Mouse (Mus musculus) kidney, adult 8-10 months (tissue): ENCODE measurements at regions not wholly inside any gene's neighbourhood (a gene's known extent, or its start where the extent isn't known, plus 50 kb on each side); places are given as distances from the start of the nearest gene placed in this dataset.
"Not testable (repeated sequence)": the region's sequence is repeated elsewhere in the genome, so short reads cannot be mapped to it uniquely, and the experiment has no call there.

Experiments
- DNase-seq, 2 experiments: peaks; one replicate each; pipeline ENCODE4 v3.0.0; 2022

DNA sequence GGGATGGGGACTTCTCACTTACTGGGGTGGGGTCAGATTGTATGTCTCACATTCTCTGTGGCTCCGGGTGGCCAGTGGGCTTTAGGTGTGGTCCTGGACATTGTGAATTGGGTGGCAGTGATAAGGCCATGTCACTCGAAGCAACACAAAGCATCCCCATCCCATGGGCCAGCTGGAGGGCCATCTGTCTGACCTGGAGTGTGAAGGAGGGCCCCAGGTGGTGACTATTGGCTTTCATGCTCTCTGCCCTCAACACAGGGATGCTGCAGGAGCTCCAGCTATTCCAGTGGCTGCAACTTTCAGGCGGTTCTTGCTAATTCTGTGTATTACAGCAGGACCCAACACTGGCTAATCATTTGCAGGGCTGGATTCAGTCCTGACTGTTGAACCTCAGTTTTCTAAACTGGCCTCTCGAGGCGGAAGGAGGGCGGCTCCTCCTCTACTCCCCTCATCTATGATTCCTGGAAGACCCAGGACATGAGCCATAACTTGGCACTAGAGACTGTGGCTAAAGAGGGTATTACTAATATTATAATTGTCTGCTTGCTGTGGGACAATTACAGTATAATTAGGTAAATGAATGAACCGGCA lies 64.1 kb downstream of the 9530068E07Rik start:
- peak in 1 of 2 experiments; percentile 43 for DNase-seq

DNA sequence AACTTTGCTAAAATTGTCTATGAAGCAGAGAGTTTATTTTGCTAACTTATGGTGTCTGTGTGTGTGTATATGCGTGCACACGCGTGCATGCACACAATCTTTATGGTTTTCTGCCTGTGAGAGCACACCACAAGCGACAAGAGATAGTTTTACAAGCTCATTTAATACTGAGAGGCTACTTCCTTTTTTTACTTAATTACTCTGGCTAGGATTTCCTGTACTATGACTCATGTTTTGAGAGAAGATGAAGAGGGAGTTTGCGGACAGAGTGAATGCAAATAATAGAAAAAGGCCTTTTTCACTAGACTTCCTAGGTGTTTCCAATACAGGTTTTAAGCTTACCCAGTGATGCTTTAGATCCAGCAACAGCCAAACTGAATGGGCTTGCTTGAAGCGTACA lies 74.9 kb downstream of the 9530068E07Rik start:
- DNase-seq, result not testable (repeated sequence)

DNA sequence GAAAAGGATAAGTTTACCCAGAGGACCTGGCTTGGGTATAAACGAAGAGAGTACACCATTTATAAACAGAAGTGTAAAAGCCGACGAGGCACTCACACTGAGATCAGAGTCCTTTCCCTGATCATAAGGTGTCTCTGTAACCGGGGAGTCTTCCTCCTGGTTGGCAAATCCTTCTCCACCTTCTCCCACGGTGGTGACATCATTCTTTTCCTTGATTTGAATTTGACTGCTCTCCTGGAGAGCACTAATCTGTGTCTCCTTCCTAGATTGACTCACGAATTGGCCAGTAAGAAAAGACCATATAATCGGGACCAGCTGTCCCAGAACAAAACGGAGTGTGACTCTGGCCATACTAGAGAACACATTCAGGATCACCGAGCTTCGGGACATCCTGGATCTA lies 83.9 kb downstream of the 9530068E07Rik start:
- DNase-seq, result not testable (repeated sequence)

DNA sequence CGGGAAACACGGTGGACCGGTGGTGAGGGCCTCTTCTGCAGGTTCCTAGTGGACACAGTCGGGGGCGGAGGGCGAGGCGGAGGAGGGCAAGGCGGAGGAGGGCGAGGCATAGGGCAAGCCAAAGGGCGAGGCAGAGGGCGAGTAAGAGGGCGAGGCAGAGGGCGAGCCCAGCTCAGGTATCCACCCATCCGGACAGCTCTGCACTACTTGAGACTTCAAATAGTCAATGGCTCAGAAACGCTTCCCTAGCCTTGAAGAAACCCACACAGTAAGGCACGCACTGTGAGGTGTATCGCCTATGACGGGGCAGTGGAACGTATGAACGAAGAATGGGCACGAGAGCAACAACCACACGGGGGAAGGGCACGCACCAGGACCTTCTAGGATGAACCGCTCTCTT lies 84.5 kb downstream of the 9530068E07Rik start:
- DNase-seq, result not testable (repeated sequence)

DNA sequence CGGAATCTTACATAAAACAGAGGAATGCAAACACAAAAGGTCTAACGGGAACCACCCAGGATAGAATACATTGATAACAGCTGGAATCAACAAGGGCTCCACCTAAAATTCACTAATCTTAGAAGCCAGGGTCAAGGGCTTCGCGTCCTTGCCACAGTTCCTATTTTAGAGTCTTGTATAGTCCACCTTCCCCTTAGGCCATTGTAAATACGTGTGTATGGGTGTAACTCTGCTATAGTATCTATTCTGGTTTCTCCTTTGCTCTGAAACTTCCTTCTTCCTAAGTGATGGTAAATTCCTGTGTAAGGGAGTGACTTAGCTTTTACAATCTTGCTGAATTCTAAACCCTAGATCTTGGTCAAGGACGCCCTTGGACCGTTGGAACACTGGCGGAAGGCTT lies 87.3 kb downstream of the 9530068E07Rik start:
- not testable (repeated sequence) for DNase-seq

DNA sequence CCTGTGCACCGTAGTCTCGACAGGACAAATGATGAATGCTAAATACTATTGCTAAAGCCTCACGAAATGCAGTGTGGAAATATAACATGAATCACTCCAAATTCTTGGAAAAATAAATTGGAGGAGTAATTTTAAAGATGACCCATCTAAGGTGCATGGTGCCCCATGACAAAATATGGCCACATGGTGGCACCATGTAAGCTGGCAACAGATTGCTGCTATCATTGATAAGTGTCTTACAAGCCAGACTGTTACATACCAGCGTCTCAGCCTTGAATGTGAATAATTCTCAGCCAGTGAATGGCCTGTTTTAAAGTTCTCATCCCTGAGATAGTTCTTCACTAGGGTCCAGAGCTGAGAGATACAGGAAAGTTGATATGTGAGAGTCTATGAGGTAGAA lies 92.3 kb downstream of the 9530068E07Rik start:
- not testable (repeated sequence) for DNase-seq

DNA sequence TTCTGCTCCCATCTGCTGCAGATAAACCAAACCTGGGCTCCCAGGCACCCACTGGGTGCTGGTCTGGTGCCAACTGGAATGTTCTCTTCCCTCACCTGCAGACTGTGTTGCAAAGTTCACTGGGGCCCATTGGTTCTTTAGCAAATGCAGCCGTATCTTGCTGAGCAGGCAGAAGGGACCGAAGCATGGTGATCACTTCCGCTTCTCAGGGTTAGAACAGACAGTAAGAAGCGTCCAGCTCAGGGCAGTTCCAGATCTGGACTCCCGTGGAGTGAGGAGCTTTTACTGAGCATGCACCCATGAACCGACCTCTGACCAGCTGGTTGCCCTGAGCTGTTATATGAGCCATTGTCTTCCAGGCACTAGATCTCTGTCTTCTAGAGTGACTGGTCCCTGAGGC lies 97.1 kb downstream of the 9530068E07Rik start:
- DNase-seq, result peak; percentile 18 to 41

DNA sequence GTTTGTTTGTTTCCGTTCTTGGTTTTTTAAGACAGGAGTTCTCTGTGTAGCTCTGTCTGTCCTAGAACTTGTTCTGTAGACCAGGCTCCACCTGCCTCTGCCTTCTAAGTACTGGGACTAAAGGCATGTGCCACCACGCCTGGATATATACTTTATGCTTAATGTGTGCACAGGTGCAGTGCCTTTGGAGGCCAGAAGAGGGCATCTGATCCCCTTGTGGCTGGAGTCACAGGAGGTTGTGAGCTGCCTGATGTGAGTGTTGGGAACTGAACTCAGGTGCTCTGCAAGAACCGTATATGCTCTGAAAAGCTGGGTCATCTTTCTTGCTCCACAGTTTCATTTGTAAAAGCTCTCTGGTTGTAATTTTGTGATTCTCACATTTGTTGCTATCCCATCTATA lies 100.7 kb downstream of the 9530068E07Rik start:
- DNase-seq, result no peak

DNA sequence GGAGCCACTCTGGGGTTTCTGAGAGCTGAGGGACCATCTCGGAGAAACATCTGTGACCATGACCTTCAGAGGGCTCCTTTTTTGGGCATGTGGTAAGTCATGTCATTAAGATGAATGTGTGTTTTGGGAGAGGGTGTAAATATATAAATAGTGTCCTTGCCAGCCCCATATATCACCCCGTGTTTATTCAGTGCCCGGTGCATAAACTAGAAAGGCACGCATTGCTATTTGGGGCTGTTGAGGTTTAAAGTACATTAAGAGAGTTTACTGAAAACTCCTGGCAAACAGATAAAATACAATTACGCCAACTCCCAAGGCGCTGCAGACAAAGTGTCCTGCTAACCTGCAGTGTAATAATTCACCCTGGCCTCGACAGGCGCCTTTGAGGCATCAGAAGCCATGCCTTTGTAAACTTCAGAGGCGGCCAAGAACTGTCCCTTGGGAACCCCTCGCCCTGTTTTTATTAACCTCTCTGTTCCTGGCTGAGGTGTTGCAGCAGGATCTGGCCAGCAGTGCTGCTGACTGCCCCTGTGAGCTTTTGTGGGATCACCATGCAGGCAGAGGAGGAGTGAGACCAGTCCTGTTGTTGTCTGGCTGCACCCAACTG lies 106.6 kb downstream of the 9530068E07Rik start:
- no peak for DNase-seq

DNA sequence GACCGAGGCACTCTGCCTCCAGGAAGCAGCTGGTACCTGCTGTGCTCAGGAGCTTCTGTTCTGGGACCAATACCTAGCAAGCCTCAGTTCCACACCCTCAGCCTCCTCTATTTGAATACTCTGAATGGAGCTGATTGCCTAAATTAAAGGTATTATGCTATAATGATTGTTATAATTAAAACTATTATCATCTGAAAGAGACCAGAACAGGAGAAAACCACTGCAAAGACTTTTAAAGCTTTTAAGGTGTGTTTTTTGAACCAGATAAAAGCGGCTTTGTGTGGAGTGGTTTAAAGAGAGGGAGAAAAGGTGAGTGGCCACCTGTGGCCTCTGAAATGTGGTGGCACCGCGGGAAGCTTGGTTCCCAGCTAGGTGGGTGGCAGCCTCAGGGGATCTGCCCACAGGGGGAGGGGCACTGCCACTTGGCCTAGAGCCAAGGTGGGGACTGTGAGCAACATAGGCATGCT lies 115.6 kb downstream of the 9530068E07Rik start:
- DNase-seq, result no peak

DNA sequence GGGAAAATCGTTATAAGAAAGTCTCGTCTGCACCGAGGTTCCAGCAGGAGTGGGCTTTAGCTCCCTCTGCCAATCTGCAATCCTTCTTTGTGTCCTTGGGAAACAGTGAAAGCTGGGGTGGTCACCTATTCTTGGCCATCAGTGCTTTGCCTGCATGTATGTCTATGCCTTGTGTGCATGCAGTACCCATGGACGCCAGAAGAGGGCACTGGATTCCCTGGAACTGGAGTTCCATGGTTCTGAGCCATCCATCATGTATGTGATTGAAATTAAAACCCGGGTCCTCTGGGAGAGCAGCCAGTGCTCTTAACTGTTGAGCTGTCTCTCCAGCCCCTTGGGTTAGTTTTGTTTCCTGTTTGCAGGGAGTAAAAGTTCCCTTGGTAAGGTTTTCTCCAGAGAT lies 121.1 kb downstream of the 9530068E07Rik start:
- DNase-seq, result no peak

DNA sequence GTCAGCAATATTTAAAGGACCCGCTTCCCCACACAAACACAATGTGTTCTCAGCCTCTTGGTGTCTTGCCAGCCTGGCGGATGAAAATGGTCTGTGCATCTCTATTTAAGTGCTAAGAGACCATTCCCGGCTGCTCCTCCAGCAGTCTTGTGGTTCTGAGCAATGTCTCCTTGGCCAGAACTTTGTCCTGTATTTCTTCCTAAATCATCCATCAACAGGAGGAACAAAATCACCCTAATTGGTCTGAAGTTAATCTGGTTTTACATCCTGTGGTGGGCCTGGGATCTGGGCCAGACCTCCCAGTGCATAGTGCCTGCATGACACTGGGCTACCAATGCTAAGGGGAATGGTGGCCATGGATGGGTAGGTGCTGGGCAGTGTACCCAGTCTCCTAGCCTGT lies 123.6 kb downstream of the 9530068E07Rik start:
- DNase-seq, result no peak

DNA sequence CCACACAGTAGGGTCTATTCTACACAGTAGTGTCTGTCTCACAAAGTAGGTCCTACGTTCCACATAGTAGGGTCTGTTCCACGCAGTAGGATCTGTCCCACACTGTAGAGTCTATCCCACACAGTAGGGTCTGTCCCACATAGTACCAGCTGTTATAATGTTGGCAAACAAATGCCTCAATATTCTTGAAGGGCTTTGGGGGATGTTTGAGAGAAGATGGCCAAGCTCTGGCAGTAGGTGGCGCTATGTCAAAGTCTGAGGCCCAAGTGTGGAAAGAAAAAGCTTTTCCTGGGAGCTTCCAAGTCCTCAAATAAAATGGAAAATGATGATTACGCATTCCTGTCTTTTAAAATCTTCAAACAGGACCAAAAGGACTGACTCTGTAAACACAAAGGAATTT lies 125.7 kb downstream of the 9530068E07Rik start:
- DNase-seq, result peak in 1 of 2 experiments; percentile 52

DNA sequence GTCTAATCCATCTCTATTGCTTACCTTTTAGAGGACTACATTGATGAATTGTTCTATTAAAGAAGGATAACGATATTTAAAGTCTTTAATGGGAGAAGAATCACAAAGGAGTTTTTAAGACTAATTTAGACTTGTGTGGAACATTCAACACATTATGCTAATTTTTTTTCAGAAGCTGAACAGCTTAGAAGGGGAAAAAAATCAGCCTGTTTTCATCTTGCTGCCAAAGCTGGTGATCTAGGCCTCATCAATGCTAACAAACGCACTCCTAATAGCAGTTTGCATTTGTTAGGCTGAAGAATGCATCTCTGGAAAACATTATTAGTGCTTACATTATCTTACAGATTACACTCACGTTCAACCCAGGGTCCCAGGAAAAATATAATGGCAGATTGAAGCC lies 126.2 kb downstream of the 9530068E07Rik start:
- DNase-seq, result no peak

DNA sequence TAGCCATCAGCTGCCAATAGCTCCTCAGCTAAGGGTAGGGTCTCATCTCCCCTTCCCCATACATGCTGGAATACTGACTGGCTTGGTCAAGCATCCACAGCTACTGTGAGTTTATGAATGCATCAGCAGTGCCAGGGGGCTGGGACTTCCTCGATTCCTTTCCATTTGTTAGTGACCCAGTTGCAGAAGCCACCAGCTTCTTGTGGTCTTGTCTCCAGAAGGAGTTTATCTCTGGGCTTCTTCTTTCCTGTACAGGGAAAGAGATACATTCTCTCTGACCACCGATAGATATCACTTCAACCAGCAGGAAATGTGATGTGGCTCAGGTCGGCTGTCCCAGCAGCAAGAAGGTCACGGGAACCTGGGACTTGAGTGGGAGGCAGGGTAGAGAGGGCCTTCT lies 127.0 kb downstream of the 9530068E07Rik start:
- no peak for DNase-seq

DNA sequence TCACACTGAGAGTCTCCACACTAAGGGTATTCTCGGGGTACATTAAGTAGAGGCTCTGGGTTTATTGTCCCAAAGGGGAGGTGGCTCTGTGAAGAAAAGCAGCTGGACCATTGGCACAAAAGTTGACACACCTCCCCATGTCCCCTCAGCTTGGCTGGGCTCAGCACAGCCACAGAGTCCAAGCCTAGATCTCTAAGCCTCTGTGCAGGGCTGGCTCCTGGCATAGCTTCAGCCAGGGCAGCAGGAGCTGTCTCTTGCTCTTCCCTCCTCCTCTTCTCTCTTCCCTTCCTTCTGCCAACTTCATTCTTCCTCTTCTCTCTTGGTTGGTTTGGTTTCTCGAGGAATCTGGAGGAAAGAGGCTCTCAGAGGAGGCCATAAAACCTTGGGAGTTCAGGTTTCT lies 127.4 kb downstream of the 9530068E07Rik start:
- no peak for DNase-seq

DNA sequence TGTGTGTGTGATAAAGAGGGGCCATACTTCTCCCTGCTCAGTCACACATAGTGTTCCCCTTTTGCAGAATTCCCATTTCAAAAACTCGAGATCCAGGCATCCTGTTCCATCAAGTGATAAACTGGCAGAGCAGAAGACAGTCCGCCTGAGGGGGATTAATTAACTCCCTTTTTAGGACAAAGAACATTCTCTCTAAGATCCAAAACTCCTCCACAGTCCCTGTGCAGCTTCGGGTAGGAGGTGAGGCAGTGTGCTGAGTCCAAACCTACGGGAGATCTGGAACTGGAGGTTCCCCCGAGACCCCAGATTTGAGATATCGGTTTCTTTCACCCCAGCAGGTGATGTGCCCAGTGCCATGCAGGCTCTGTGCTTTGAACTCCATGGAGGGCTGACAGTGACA lies 129.2 kb downstream of the 9530068E07Rik start:
- no peak for DNase-seq

DNA sequence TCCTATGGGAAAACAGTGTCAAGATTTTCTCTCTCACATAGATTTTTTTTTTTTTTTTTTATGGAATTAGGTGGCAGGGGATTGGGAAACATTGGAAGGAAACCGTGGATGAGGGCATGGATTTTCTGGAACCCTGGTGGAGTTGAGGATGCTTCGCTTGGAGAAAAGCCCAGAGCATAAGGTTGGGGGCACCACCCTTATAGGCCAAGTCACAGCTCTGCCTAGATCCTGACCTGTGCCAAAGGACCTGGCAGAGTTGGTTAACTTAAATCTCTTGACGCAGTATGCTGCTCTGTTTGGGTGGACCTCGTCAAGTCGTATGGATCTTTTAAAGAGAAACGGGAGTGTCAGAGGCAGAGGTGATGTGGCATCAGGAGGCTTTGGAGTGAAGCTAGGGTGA lies 130.1 kb downstream of the 9530068E07Rik start:
- no peak for DNase-seq

DNA sequence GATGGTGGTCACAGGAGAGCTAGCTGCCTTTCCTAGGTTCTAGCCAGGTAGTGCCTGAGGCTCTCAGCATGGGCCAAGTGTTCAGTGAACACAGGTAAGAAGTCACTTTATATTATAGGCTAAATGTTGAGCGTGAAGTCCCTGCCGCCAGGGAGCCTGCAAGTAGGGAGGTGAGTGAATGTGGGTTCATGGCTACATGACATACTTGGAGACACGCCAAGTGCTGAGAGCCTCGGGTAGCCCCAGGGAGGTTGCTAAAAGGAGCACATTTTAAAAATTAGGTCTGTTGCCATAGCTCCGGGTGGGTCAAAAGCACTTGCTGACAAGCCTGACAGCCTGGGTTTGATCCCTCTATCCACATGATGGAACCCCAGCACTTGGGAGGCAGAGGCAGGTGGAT lies 137.2 kb downstream of the 9530068E07Rik start:
- DNase-seq, result no peak

DNA sequence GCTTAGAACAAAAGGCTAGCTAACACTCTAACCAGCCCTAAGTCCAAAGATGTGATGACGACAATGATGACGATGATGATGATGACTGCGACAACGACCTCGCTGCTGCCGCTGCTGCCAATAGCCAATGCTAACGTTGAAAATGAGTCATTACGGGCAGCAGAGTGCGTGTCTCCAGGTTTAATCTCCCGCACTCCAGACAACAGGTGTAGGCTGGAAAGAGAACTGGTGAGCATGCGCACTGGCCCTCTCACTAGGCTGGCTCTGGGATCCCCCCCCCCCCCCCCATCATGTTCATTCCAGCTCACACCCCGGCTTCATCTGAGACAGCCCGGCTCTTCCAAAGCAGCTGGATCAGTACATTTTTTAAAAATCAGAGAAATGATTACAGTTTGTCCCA lies 138.4 kb downstream of the 9530068E07Rik start:
- no peak for DNase-seq

DNA sequence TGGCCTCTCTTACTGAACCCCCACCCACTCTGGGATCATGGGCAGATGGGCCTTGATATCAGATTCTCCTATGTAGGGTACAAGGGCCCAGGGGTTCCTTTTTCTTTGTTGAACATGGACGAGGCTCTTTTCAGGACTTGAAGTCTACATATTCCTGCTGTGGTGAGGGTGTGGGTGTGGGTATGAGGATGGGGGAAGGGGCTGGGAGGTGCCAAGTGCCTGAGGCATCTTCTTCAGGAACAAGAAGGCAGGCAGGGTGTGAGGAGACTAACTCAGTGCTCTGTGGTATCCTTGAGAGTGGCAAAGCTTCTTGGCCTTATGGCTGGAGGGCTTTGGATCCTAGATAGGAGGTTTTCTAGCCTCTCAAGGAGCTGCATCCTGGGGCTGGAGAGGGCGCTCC lies 140.0 kb downstream of the 9530068E07Rik start:
- DNase-seq, result no peak

DNA sequence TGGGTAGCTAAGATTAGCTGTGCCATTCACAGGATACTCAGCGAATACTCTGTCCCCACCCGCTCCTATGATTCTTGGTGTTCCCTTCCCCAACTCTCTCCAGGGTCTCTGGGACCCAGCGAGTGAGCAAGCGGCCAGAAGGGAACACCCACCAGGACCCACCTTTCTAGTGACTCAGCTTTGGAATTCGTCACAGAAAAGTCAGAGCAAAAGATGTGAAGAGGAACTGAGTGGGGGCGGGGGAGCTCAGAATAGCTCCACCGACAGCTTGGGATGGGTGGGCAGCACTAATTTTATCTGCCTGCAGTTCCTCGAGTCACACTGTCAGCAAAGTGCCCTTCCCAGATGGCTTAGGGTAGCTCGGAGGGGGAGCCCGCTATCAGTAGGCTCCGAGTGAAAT lies 140.6 kb downstream of the 9530068E07Rik start:
- DNase-seq, result no peak

DNA sequence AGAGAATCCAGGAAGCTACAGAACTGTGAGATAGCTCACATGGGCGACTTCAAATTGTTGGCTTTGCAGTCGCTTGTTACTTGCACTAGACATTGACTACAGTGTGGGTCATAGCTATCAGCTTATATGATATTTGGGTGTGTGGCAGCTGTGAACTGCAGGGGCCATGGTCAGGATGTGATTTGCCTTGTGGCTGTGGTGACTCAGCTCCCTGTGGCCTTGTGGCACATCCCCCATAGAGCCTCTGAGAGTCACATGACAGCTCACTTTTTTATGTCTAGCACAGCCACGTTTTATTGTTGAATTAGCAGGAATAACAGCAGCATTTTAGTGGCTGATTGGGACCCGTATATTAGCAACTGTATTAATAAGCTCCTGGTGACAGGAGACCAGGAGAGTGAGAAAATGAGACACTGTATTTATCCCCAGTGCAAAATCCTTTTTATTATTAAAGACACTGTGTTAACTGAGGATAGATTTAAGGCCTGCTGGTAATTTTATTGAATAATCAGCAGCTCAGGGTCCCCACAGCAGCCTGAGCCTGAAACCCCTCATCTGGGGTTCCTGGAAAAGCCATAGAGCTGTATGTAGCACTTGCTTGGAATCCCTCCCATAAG lies 141.7 kb downstream of the 9530068E07Rik start:
- no peak for DNase-seq

DNA sequence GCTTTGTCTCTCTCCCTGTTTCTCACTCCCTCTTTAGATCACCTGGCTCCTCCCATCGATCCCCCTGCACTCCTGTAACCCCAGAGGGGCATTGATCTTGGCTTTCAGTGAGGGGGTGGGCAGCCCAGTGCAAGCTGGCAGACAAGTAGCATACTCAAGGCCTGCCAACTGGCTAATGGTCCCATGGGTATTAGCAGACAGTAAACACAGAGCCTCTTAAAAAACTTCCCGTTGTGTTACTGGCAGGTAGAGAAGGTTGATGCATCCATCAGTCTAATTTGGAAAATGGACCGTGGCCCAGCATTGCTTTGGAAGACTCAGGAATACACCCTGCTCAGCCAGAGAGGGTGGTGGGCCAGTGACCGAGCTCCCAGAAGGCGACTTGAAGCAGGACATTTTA lies 145.0 kb downstream of the 9530068E07Rik start:
- no peak for DNase-seq

DNA sequence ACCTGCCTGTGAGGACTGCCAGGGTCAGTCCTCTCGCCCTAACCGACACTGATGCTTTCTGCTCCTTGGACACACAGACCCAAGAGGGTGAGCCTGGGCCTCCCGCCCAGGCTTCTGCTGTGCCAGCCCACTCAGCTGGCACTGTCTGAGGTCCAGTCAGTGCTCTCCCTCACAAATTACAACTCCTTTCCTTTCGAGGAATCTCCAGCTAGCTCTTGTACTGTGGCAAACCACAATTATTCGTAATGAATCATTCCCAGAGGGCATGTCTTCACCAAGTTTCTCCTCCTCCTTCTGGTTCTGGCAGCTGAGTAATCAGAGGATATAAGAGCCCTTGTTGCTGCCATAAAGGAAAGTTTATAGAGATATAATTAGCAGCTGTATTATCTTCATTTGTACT lies 155.2 kb downstream of the 9530068E07Rik start:
- peak in 1 of 2 experiments; percentile 10 for DNase-seq
